Mouse (Mus musculus) G1E (cell line): ENCODE measurements around the gene Slc25a28. TPM values are rescaled to one million over a fixed set of nuclear protein-coding genes. Genes with fewer than 3 reads are reported as not detected.

Experiments used
- ATAC-seq: 2 replicates; pipeline ENCODE4 v1.8.0; 2016; ENCODE audit warnings: mild to moderate bottlenecking; ENCODE audit not compliant: insufficient number of reproducible peaks, poor library complexity, low FRiP score, severe bottlenecking; ENCODE audit errors: extremely low read depth
- DNase-seq: peaks from one replicate; pipeline ENCODE4 v3.0.0; 2012; ENCODE audit warnings: low spot score
- H3K27me3 ChIP-seq: 2 replicates; pipeline ENCODE4 v1.6.1; 2012; ENCODE audit warnings: mild to moderate bottlenecking, low read length, inconsistent platforms; ENCODE audit not compliant: insufficient read depth
- H3K36me3 ChIP-seq: replicated peaks from 2 replicates; pipeline ENCODE3; 2012; ENCODE audit warnings: mild to moderate bottlenecking, inconsistent platforms
- H3K4me1 ChIP-seq: 2 replicates; pipeline ENCODE4 v1.6.1; 2012; ENCODE audit warnings: low read depth, low read length, inconsistent platforms, mixed read lengths; ENCODE audit not compliant: insufficient read depth
- H3K4me3 ChIP-seq: 2 replicates; pipeline ENCODE4 v1.5.1; 2012; ENCODE audit warnings: low read depth, mild to moderate bottlenecking, inconsistent platforms, low read length, moderate library complexity, mixed read lengths
- H3K9me3 ChIP-seq: replicated peaks from 2 replicates; pipeline ENCODE4 v1.6.1; 2012; ENCODE audit warnings: inconsistent platforms
- CTCF ChIP-seq: IDR thresholded peaks from 2 replicates; pipeline ENCODE4 v1.5.1; 2012; ENCODE audit warnings: low read depth, low read length, inconsistent platforms, mixed read lengths
- GATA1 ChIP-seq: IDR thresholded peaks from 2 replicates; pipeline ENCODE4 v1.6.1; 2012; ENCODE audit warnings: borderline replicate concordance, low read length, inconsistent platforms, mixed read lengths
- GATA2 ChIP-seq: IDR thresholded peaks from 2 replicates; pipeline ENCODE4 v1.6.1; 2012; ENCODE audit warnings: low read depth, low read length, inconsistent platforms, borderline replicate concordance
- POLR2AphosphoS5 ChIP-seq: IDR thresholded peaks from 2 replicates; pipeline ENCODE4 v1.6.1; 2012; ENCODE audit warnings: low read depth, low read length, inconsistent platforms; ENCODE audit not compliant: insufficient replicate concordance
- TAL1 ChIP-seq: conservative IDR thresholded peaks from 2 replicates; pipeline ENCODE4 v1.6.1; 2012; ENCODE audit warnings: low read depth, low read length, inconsistent platforms, mixed read lengths
- polyA plus RNA-seq: library from polyadenylated mRNA; stranded (reverse); fragments of >175 nt; gene quantifications from 2 replicates; pipeline ENCODE4 v1.2.3, GENCODE M21; 2012
- total RNA-seq, 2 experiments: library from RNA; stranded (forward) in 1 of 2; stranded (reverse) in 1 of 2; fragments of 200-1000 nt in 1 of 2; fragments of >200 nt in 1 of 2; fragmentation: Nextera tagmentation in 1 of 2; gene quantifications; 2 replicates each; pipeline ENCODE4 v1.2.3; 2014 to 2017

Slc25a28 gene
- total and polyA plus RNA-seq, 3 experiments = 31.5 to 52.3 (median 32.2) TPM

- H3K27me3 ChIP-seq = peaks cover 26% of the 10 kb centered on the region
- no peaks in the 10 kb centered on the region for H3K36me3 ChIP-seq
- H3K4me1 ChIP-seq = peaks cover 5% of the 10 kb centered on the region
- no peak for ATAC-seq
- no peak for DNase-seq
- H3K9me3 ChIP-seq = no peaks in the 10 kb centered on the region
- no peak overlapping the region for H3K4me3 ChIP-seq
- no peak for TF ChIP-seq GATA2
Observed at GRCm38 (mm10) chr19:43629088-43629487, 45.6 kb downstream of the Slc25a28 start.

- no peak for TF ChIP-seq TAL1
- TF ChIP-seq CTCF = no peak
- TF ChIP-seq GATA2 = no peak
- TF ChIP-seq POLR2AphosphoS5 = no peak
- TF ChIP-seq GATA1 = no peak
- DNase-seq (no peak), ATAC-seq (no peak)
- peaks cover 5% of the 10 kb centered on the region for H3K4me1 ChIP-seq
- H3K36me3 ChIP-seq = no peaks in the 10 kb centered on the region
- no peak overlapping the region for H3K4me3 ChIP-seq
- H3K9me3 ChIP-seq = no peaks in the 10 kb centered on the region
- peaks cover 17% of the 10 kb centered on the region for H3K27me3 ChIP-seq
Observed at GRCm38 (mm10) chr19:43627345-43627744, 47.3 kb downstream of the Slc25a28 start.

GRCm38 (mm10) chr19:43626160-43626559, 48.5 kb downstream of the Slc25a28 start:
- no peak for TF ChIP-seq CTCF
- TF ChIP-seq GATA1 = no peak
- TF ChIP-seq POLR2AphosphoS5 = no peak
- no peak for TF ChIP-seq GATA2
- peaks cover 17% of the 10 kb centered on the region for H3K27me3 ChIP-seq
- no peak overlapping the region for H3K4me3 ChIP-seq
- H3K4me1 ChIP-seq = peaks cover 5% of the 10 kb centered on the region
- H3K36me3 ChIP-seq = no peaks in the 10 kb centered on the region
- no peak for DNase-seq
- no peak for ATAC-seq
- H3K9me3 ChIP-seq = no peaks in the 10 kb centered on the region

DNA sequence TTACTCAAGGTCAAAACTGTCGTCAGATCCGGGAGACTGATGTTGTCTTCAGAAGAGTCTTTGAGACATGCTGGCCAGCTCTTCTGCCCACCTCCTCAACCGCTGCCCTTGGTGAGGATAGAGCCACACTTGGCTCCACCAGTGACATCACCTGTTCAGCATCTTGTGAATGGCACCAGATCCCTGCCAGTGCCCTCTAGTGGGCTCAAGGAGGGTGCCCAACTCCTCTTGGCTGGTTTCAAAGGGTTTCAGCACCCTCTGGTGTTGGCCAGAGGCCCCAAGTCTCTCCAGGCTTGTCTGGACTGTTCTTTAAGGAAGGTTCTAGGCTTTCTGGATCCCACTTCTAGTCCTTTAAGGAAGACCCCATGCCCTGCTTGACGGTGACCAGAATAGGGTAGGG, 50.8 kb downstream of the Slc25a28 start:
- no peak for TF ChIP-seq GATA2
- no peak for TF ChIP-seq TAL1
- TF ChIP-seq CTCF = no peak
- no peak for TF ChIP-seq GATA1
- no peak for DNase-seq
- peaks cover 12% of the 10 kb centered on the region for H3K27me3 ChIP-seq

DNA sequence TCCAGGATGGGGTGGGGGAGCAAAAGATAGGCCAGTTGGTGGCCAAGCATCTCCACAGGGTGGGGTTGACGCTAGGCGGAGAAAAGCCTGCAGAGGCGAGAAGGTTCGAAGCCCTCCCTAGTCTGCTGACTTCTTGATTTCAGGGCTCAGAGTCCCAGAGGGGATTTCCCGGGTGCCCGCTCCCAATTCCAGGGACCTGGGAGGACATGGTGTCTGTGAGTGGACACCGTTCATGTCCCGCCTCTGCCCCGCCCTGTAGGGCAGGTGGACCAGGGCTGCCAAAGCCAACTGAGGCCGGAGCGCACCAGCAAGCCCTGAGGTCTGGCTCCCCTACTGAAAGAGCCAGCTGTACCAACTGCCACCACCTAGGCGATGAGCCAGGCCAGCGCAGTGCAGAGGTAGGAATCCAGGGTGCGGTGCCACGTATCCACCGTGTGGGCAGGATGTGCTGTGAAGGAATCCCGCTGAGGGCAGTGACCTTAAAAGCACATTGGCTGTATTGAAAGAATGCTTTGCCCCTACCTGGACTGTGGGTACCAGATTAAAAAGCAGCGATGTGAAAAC, 54.7 kb downstream of the Slc25a28 start:
- Histone ChIP-seq H3K9me3 (peaks cover 1% of the 10 kb centered on the region; the same call in 1 of the 2 replicates), H3K36me3 (no peaks in the 10 kb centered on the region), H3K4me1 (no peaks in the 10 kb centered on the region), H3K27me3 (peaks cover 43% of the 10 kb centered on the region), H3K4me3 (no peak overlapping the region)
- ATAC-seq (no peak), DNase-seq (no peak)
- TF ChIP-seq GATA2 (no peak), GATA1 (no peak), TAL1 (no peak), POLR2AphosphoS5 (no peak), CTCF (no peak)

More for the DNA sequence above, 50.8 kb downstream of the Slc25a28 start:
- H3K4me1 ChIP-seq = no peaks in the 10 kb centered on the region
- no peaks in the 10 kb centered on the region for H3K36me3 ChIP-seq
- no peak for ATAC-seq
- no peak overlapping the region for H3K4me3 ChIP-seq
- no peaks in the 10 kb centered on the region for H3K9me3 ChIP-seq

DNA sequence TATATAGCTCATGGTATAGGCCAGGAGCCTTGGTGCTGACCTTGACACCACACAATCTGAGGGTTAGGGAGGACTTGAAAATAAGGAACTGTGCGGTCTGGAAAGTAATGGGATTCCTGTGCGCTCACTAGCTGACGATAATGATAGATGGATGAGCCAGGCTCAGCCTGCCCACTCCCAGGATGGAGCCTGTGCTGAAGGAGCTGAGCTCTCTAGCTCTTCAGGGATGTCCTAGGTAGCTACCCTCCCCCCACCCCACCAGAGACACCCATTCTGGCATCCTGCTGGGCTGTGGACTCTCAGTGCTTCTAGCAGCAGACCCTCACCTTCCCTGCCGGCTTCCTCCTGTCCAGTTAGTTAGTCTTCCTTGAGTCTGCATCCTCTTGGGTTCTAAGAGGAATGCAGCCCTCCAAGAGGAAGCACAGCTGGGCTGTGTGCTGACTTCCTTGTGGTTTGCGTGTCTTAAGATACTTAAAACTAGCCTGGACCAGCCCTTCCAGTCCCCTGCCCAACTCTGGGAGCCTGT, 56.1 kb downstream of the Slc25a28 start:
- TF ChIP-seq POLR2AphosphoS5 = no peak
- TF ChIP-seq GATA1 = no peak
- H3K36me3 ChIP-seq = no peaks in the 10 kb centered on the region
- DNase-seq = no peak
- peaks cover 58% of the 10 kb centered on the region for H3K27me3 ChIP-seq
- ATAC-seq = no peak
- no peak overlapping the region for H3K4me3 ChIP-seq
- no peaks in the 10 kb centered on the region for H3K4me1 ChIP-seq
- peaks cover 10% of the 10 kb centered on the region for H3K9me3 ChIP-seq
